Mouse (Mus musculus): ENCODE results near the gene Trp53bp2. TPM values are rescaled to one million over a fixed set of nuclear protein-coding genes. Genes with fewer than 3 reads are reported as not detected.

Gene Trp53bp2
- polyA plus RNA-seq, 1 experiment, result 7.5 TPM

GRCm38 (mm10) chr1:182461813-182462212 lies 52.8 kb downstream of the Trp53bp2 start:
- TF ChIP-seq CTCF (IDR thresholded peaks at IDR 0.05; ENCODE audit: control insufficient read depth, insufficient read depth, insufficient read length) (no peak), FOSL1 (IDR thresholded peaks at IDR 0.05; ENCODE audit: insufficient read depth, low read length, poor library complexity, severe bottlenecking) (no peak), MYOD1 (IDR thresholded peaks at IDR 0.05; ENCODE audit: control insufficient read depth, insufficient read length, low read depth) (no peak), MYOG (IDR thresholded peaks at IDR 0.05; ENCODE audit: control insufficient read depth, extremely low read depth, insufficient read length) (no peak)

GRCm38 (mm10) chr1:182465309-182465708 lies 56.3 kb downstream of the Trp53bp2 start:
- Histone ChIP-seq H3K79me2 (ENCODE audit: control insufficient read depth, insufficient read depth) (no peaks in the 10 kb centered on the region), H3ac (ENCODE audit: control insufficient read depth, insufficient read length, low read depth) (no peak overlapping the region), H3K4me3 (ENCODE audit: insufficient read depth, poor library complexity, severe bottlenecking) (no peak overlapping the region), H3K79me3 (ENCODE audit: low read depth) (no peaks in the 10 kb centered on the region), H3K27me3 (ENCODE audit: control insufficient read depth, insufficient read depth, insufficient read length) (no peaks in the 10 kb centered on the region), H3K36me3 (ENCODE audit: control insufficient read depth, insufficient read depth) (peaks cover 46% of the 10 kb centered on the region)
- TF ChIP-seq CEBPB (IDR thresholded peaks at IDR 0.05; ENCODE audit: low read depth), result no peak
- TF ChIP-seq MYOD1 (IDR thresholded peaks at IDR 0.05; ENCODE audit: control insufficient read depth, insufficient read length, low read depth), result no peak
- TF ChIP-seq USF1 (IDR thresholded peaks at IDR 0.05; ENCODE audit: low read depth), result peak; percentile 28
- TF ChIP-seq MAX (IDR thresholded peaks at IDR 0.05), result no peak

More at GRCm38 (mm10) chr1:182461813-182462212, 52.8 kb downstream of the Trp53bp2 start:
- H3K36me3 ChIP-seq (ENCODE audit: control insufficient read depth, insufficient read depth), result peaks cover 34% of the 10 kb centered on the region
- H3K4me3 ChIP-seq (ENCODE audit: insufficient read depth, poor library complexity, severe bottlenecking), result no peak overlapping the region
- H3K79me2 ChIP-seq (ENCODE audit: control insufficient read depth, insufficient read depth), result no peaks in the 10 kb centered on the region
- no peak overlapping the region for H3ac ChIP-seq (ENCODE audit: control insufficient read depth, insufficient read length, low read depth)
- H3K27me3 ChIP-seq (ENCODE audit: control insufficient read depth, insufficient read depth, insufficient read length), result no peaks in the 10 kb centered on the region
- H3K79me3 ChIP-seq (ENCODE audit: low read depth), result no peaks in the 10 kb centered on the region

GRCm38 (mm10) chr1:182465978-182466377 lies 57.0 kb downstream of the Trp53bp2 start:
- H3K79me2 ChIP-seq (ENCODE audit: control insufficient read depth, insufficient read depth), result no peaks in the 10 kb centered on the region
- no peaks in the 10 kb centered on the region for H3K27me3 ChIP-seq (ENCODE audit: control insufficient read depth, insufficient read depth, insufficient read length)
- no peak overlapping the region for H3ac ChIP-seq (ENCODE audit: control insufficient read depth, insufficient read length, low read depth)
- peaks cover 47% of the 10 kb centered on the region for H3K36me3 ChIP-seq (ENCODE audit: control insufficient read depth, insufficient read depth)
- no peaks in the 10 kb centered on the region for H3K79me3 ChIP-seq (ENCODE audit: low read depth)
- TF ChIP-seq USF1 (IDR thresholded peaks at IDR 0.05; ENCODE audit: low read depth), result no peak
- TF ChIP-seq MYOG (IDR thresholded peaks at IDR 0.05; ENCODE audit: control insufficient read depth, extremely low read depth, insufficient read length), result no peak
- TF ChIP-seq CTCF (IDR thresholded peaks at IDR 0.05; ENCODE audit: control insufficient read depth, insufficient read depth, insufficient read length), result no peak
- no peak for TF ChIP-seq MAX (IDR thresholded peaks at IDR 0.05)
- TF ChIP-seq FOSL1 (IDR thresholded peaks at IDR 0.05; ENCODE audit: insufficient read depth, low read length, poor library complexity, severe bottlenecking), result no peak
- TF ChIP-seq CEBPB (IDR thresholded peaks at IDR 0.05; ENCODE audit: low read depth), result no peak
- no peak for TF ChIP-seq MYOD1 (IDR thresholded peaks at IDR 0.05; ENCODE audit: control insufficient read depth, insufficient read length, low read depth)
- H3K4me3 ChIP-seq (ENCODE audit: insufficient read depth, poor library complexity, severe bottlenecking), result no peak overlapping the region

- Histone ChIP-seq H3K79me3 (ENCODE audit: low read depth) (no peaks in the 10 kb centered on the region), H3ac (ENCODE audit: control insufficient read depth, insufficient read length, low read depth) (no peak overlapping the region), H3K4me3 (ENCODE audit: insufficient read depth, poor library complexity, severe bottlenecking) (no peak overlapping the region), H3K36me3 (ENCODE audit: control insufficient read depth, insufficient read depth) (peaks cover 99% of the 10 kb centered on the region), H3K27me3 (ENCODE audit: control insufficient read depth, insufficient read depth, insufficient read length) (no peaks in the 10 kb centered on the region), H3K79me2 (ENCODE audit: control insufficient read depth, insufficient read depth) (no peaks in the 10 kb centered on the region)
- TF ChIP-seq CEBPB (IDR thresholded peaks at IDR 0.05; ENCODE audit: low read depth) (no peak), CTCF (IDR thresholded peaks at IDR 0.05; ENCODE audit: control insufficient read depth, insufficient read depth, insufficient read length) (no peak), FOSL1 (IDR thresholded peaks at IDR 0.05; ENCODE audit: insufficient read depth, low read length, poor library complexity, severe bottlenecking) (no peak), MAX (IDR thresholded peaks at IDR 0.05) (no peak)
Observed at GRCm38 (mm10) chr1:182475005-182475796, 66.2 kb downstream of the Trp53bp2 start.

- Histone ChIP-seq H3ac (ENCODE audit: control insufficient read depth, insufficient read length, low read depth) (no peak overlapping the region), H3K79me3 (ENCODE audit: low read depth) (no peaks in the 10 kb centered on the region), H3K27me3 (ENCODE audit: control insufficient read depth, insufficient read depth, insufficient read length) (no peaks in the 10 kb centered on the region), H3K36me3 (ENCODE audit: control insufficient read depth, insufficient read depth) (peaks cover 99% of the 10 kb centered on the region), H3K4me3 (ENCODE audit: insufficient read depth, poor library complexity, severe bottlenecking) (no peak overlapping the region), H3K79me2 (ENCODE audit: control insufficient read depth, insufficient read depth) (no peaks in the 10 kb centered on the region)
- TF ChIP-seq CTCF (IDR thresholded peaks at IDR 0.05; ENCODE audit: control insufficient read depth, insufficient read depth, insufficient read length), result no peak
- TF ChIP-seq MAX (IDR thresholded peaks at IDR 0.05), result no peak
- no peak for TF ChIP-seq FOSL1 (IDR thresholded peaks at IDR 0.05; ENCODE audit: insufficient read depth, low read length, poor library complexity, severe bottlenecking)
- TF ChIP-seq USF1 (IDR thresholded peaks at IDR 0.05; ENCODE audit: low read depth), result no peak
- TF ChIP-seq MYOD1 (IDR thresholded peaks at IDR 0.05; ENCODE audit: control insufficient read depth, insufficient read length, low read depth), result no peak
- TF ChIP-seq CEBPB (IDR thresholded peaks at IDR 0.05; ENCODE audit: low read depth), result no peak
- no peak for TF ChIP-seq MYOG (IDR thresholded peaks at IDR 0.05; ENCODE audit: control insufficient read depth, extremely low read depth, insufficient read length)
Observed at GRCm38 (mm10) chr1:182478935-182479334, 70.0 kb downstream of the Trp53bp2 start.

- Histone ChIP-seq H3ac (ENCODE audit: control insufficient read depth, insufficient read length, low read depth) (no peak overlapping the region), H3K36me3 (ENCODE audit: control insufficient read depth, insufficient read depth) (peaks cover 94% of the 10 kb centered on the region), H3K27me3 (ENCODE audit: control insufficient read depth, insufficient read depth, insufficient read length) (no peaks in the 10 kb centered on the region), H3K79me2 (ENCODE audit: control insufficient read depth, insufficient read depth) (no peaks in the 10 kb centered on the region), H3K4me3 (ENCODE audit: insufficient read depth, poor library complexity, severe bottlenecking) (no peak overlapping the region), H3K79me3 (ENCODE audit: low read depth) (no peaks in the 10 kb centered on the region)
- no peak for TF ChIP-seq MYOG (IDR thresholded peaks at IDR 0.05; ENCODE audit: control insufficient read depth, extremely low read depth, insufficient read length)
- no peak for TF ChIP-seq MAX (IDR thresholded peaks at IDR 0.05)
Observed at GRCm38 (mm10) chr1:182481138-182481537, 72.2 kb downstream of the Trp53bp2 start.

Data from C2C12 (cell line).